Mouse (Mus musculus): ENCODE results near the gene Eif4g2. TPM values are rescaled to one million over a fixed set of nuclear protein-coding genes. Genes with fewer than 3 reads are reported as not detected.

The Eif4g2 gene
- polyA plus RNA-seq (2012): 1,573 and 1,899 TPM in 2 replicates

GRCm38 (mm10) chr7:111082822-111083732, at the start of gene Eif4g2:
Gene Eif4g2 (minus strand): TSS chr7:111083030.

GRCm38 (mm10) chr7:111028281-111029045, 54.4 kb downstream of the Eif4g2 start, which contains the start of gene Ctr9:
Gene Ctr9 (plus strand): TSS chr7:111028951.

Other genes starting within 250 kb of the Eif4g2 start
- gene Rnf141, start 238.6 kb downstream of the Eif4g2 start, polyA plus RNA-seq (2012): 1.6 and 2.1 TPM in 2 replicates
- not detected in 2 replicates for gene Lyve1, start 219.8 kb downstream of the Eif4g2 start, polyA plus RNA-seq (2012)
- 1.4 and 2.6 TPM in 2 replicates for gene Mrvi1, start 100.6 kb downstream of the Eif4g2 start, polyA plus RNA-seq (2012)
- gene Ctr9, start 54.1 kb downstream of the Eif4g2 start, polyA plus RNA-seq (2012): 11.1 and 17.5 TPM in 2 replicates

Measured in megakaryocyte-erythroid progenitor cell, adult 5 weeks (primary cell).